Mouse (Mus musculus) ovary, adult 10 weeks (tissue): ENCODE data around the gene Gprc6a. TPM values are rescaled to one million over a fixed set of nuclear protein-coding genes. Genes with fewer than 3 reads are reported as not detected.

Source experiments
- polyA plus RNA-seq: library from polyadenylated mRNA; stranded (reverse); fragments of 350-450 nt; fragmentation: Illumina TruSeq; extraction: RNeasy Lipid Tissue Mini Kit (QIAGEN cat#74804); gene quantifications from one replicate; pipeline ENCODE4 v1.2.3, GENCODE M21; 2014

Gene Gprc6a
- 0.51 TPM for polyA plus RNA-seq

DNA sequence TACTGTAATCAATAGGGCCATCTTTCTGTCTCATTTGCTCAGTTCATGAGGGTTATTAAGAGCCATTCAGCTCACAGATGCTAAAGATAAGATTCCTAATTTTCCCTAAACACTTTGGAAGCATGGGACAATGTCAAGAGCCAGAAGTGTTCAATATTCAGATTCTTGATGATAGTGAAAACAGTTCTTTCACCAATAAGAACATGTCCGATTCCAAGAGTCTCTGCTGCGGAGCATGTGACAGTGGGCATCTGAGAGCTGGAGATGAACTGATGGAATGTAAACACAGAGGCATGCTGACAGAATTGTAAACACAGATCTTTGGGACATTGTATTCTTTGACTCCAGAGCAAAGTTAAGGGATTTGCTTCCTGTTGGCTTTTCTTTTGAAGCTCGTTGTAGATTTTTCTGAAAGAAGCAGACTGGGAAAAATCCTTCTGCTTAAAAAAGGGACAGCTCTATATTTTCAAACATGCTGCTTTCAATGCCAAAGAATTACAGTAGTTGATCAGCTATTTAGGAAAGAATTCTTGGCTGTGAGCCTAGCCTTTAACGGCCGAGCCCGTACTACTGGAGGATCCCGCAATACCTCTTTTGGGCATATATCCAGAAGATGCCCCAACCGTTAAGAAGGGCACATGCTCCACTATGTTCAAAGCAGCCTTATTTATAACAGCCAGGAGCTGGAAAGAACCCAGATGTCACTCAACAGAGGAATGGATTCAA is at the start of gene Gprc6a:
Gene Gprc6a (minus strand): TSS at position 51 of the 726 bp plus-strand sequence.

GRCm38 (mm10) chr10:51677548-51678250 is 46.4 kb upstream of the Gprc6a start, which contains the start of gene Rfx6:
Gene Rfx6, plus strand, starts transcription at chr10:51677756.

GRCm38 (mm10) chr10:51590139-51590574 is 41.1 kb downstream of the Gprc6a start, which contains the start of gene Fam162b:
Gene Fam162b, minus strand, starts transcription at chr10:51590517.

Other genes with a start within 250 kb of the Gprc6a start
- gene Gm49339, start 150.8 kb downstream of the Gprc6a start, polyA plus RNA-seq: not detected
- gene Lilr4b, start 150.8 kb downstream of the Gprc6a start, polyA plus RNA-seq: 6.1 TPM
- gene Lilrb4a, start 140.5 kb downstream of the Gprc6a start, polyA plus RNA-seq: 23.5 TPM
- not detected for gene Fam162b, start 40.9 kb downstream of the Gprc6a start, polyA plus RNA-seq
- gene Rfx6, start 46.3 kb upstream of the Gprc6a start, polyA plus RNA-seq: not detected